Mouse (Mus musculus) intestine, embryonic 16.5 days (tissue): Measurements from ENCODE around the gene Lmo2. TPM values are rescaled to one million over a fixed set of nuclear protein-coding genes. Genes with fewer than 3 reads are reported as not detected.

Source experiments
- ATAC-seq: fragments of 200-750 bp; cut with Nextera tagmentation; 2 replicates; pipeline ENCODE4 v1.8.0; 2017; ENCODE audit warnings: moderate TSS enrichment, moderate library complexity
- H3K27ac ChIP-seq: fragments of 300-500 bp; sonication (generic); 2 replicates; pipeline ENCODE4 v1.5.1; 2014; ENCODE audit warnings: mild to moderate bottlenecking, low read length
- H3K27me3 ChIP-seq: fragments of 300-500 bp; sonication (generic); replicated peaks from 2 replicates; pipeline ENCODE4 v1.6.1; 2014; ENCODE audit warnings: low read length, control low read depth, mixed read lengths; ENCODE audit not compliant: control insufficient read depth, insufficient read depth
- H3K36me3 ChIP-seq: fragments of 300-500 bp; sonication (generic); 2 replicates; pipeline ENCODE4 v1.6.1; 2014; ENCODE audit warnings: low read length, control low read depth; ENCODE audit not compliant: control insufficient read depth, insufficient read depth
- H3K4me1 ChIP-seq: fragments of 300-500 bp; sonication (generic); 2 replicates; pipeline ENCODE4 v1.6.1; 2014; ENCODE audit warnings: low read length, control low read depth, mixed read lengths; ENCODE audit not compliant: control insufficient read depth, insufficient read depth
- H3K4me2 ChIP-seq: fragments of 300-500 bp; sonication (generic); 2 replicates; pipeline ENCODE4 v1.6.1; 2014; ENCODE audit warnings: low read depth, low read length, control low read depth
- H3K4me3 ChIP-seq: fragments of 300-500 bp; sonication (generic); 2 replicates; pipeline ENCODE4 v1.5.1; 2014; ENCODE audit warnings: mild to moderate bottlenecking, low read length
- H3K9ac ChIP-seq: fragments of 300-500 bp; sonication (generic); 2 replicates; pipeline ENCODE4 v1.6.1; 2014; ENCODE audit warnings: low read depth, low read length
- H3K9me3 ChIP-seq: fragments of 300-500 bp; sonication (generic); 2 replicates; pipeline ENCODE4 v1.6.1; 2016; ENCODE audit warnings: low read length, control low read depth; ENCODE audit not compliant: control insufficient read depth
- WGBS: fragments of 180-500 bp; shearing (Covaris S2); extraction: QIAGEN DNeasy Blood & Tissue Kit; methylation state at CpG from one replicate; pipeline ENCODE4 v1.1.7; 2014; 5-methylcytosine and 5-hydroxymethylcytosine counted together
- polyA plus RNA-seq: library from polyadenylated mRNA; unstranded; fragments of >200 nt; fragmentation: Nextera tagmentation; extraction: Ambion mirVana; gene quantifications from 2 replicates; pipeline ENCODE4 v1.2.1, GENCODE M21; 2015

Gene Lmo2
- polyA plus RNA-seq, 1 experiment from 2014 or later, result 14.6 TPM

DNA sequence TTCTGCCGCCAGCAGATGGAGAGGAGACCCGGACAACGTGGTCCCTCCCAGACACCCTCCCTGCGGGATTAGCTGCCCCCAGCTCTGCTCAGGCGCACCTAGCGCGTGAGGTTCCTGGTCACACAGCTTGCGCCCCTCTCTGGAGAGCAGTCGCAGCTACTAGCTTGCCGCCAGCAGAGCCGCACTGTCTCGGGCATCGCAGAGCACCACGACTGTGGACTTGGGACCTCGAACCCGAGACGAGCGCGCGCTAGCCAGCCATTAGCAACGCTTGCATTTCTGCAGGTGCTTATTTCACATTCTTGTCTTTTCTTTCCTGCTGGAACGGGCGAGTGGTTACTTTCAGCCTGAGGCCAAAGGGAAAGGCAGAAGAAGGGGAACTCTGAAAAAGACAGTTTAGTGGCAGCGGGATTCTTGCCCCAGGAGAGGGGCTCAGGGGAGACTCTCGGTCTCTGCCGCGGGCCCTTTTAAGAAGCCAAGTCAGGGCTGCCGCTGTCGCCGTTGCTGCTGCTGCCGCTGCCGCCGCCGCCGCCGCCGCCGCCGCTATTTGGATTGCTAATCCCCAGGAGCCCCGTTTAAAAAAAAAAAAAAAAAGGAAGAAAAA is 11.8 kb downstream of the Lmo2 start:
- no peaks in the 10 kb centered on the region for H3K9me3 ChIP-seq

DNA sequence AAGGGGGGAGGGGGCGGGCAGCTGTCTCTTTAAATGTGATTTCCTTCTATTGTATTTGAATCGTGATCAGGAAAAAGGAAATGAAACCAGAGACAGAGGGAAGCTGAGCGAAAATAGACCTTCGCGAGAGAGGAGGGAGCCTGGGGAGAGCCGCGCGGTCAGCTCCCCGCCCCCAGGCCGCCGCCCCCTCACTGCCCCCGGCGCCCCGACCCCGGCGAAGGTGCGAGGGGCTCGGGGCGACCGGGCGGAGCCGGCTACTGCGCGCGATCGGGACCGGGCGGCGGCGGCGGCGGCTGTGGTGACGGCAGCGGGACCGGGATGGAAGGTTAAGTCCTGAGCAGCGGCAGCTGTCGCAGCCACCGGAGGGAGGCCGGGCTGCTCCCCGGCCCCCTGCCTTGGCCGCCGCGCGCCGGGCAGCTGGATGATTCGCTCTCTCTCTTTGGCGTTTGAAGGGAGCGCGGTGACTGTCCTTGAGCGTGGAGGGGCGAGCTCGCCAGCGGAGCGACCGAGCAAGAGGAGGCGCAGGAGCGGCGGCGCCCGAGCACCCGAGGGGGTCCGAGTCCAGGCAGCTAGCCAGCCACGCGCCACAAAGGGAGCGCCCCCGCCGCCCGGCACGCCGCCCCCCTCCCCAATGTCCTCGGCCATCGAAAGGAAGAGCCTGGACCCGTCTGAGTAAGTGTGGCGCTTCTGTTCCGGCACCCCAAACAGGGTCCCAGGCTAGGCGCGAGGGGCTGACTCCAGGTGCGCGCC is 12.4 kb downstream of the Lmo2 start:
- under 1% methylated on average over 71 of the region's 79 CpGs for WGBS
- peak overlapping the region; percentile 78 for H3K9ac ChIP-seq
- no peaks in the 10 kb centered on the region for H3K9me3 ChIP-seq
- peak; percentile 61 for ATAC-seq
- H3K4me1 ChIP-seq, result peaks cover 4% of the 10 kb centered on the region
- H3K27ac ChIP-seq, result peak overlapping the region; percentile 29; the same call in 1 of the 2 replicates
- H3K27me3 ChIP-seq, result peaks cover 13% of the 10 kb centered on the region; the same call in 1 of the 2 replicates
- H3K4me3 ChIP-seq, result peak overlapping the region; percentile 82
- H3K36me3 ChIP-seq, result no peaks in the 10 kb centered on the region
- peak overlapping the region; percentile 98 for H3K4me2 ChIP-seq

More for the DNA sequence above, 11.8 kb downstream of the Lmo2 start:
- peak; percentile 90 for ATAC-seq
- Histone ChIP-seq H3K9ac (peak overlapping the region; percentile 78), H3K4me1 (peaks cover 4% of the 10 kb centered on the region), H3K27me3 (peaks cover 13% of the 10 kb centered on the region; the same call in 1 of the 2 replicates), H3K4me3 (peak overlapping the region; percentile 82), H3K36me3 (no peaks in the 10 kb centered on the region), H3K4me2 (peak overlapping the region; percentile 98), H3K27ac (peak overlapping the region; percentile 31; the same call in 1 of the 2 replicates)
- under 1% methylated on average over 40 of the region's 40 CpGs for WGBS

- 2% methylated on average over 32 of the region's 32 CpGs for WGBS
- Histone ChIP-seq H3K36me3 (no peaks in the 10 kb centered on the region), H3K4me2 (peak overlapping the region; percentile 98), H3K9ac (peak overlapping the region; percentile 78), H3K27me3 (peaks cover 12% of the 10 kb centered on the region; the same call in 1 of the 2 replicates), H3K4me3 (peak overlapping the region; percentile 82), H3K4me1 (peaks cover 4% of the 10 kb centered on the region), H3K9me3 (no peaks in the 10 kb centered on the region), H3K27ac (0 out of 2 replicates have a peak overlapping the region, but pooled peaks have one; percentile 25)
- no peak; the same call in none of the 2 replicates for ATAC-seq
Observed at GRCm38 (mm10) chr2:103970791-103971649, 13.2 kb downstream of the Lmo2 start.

DNA sequence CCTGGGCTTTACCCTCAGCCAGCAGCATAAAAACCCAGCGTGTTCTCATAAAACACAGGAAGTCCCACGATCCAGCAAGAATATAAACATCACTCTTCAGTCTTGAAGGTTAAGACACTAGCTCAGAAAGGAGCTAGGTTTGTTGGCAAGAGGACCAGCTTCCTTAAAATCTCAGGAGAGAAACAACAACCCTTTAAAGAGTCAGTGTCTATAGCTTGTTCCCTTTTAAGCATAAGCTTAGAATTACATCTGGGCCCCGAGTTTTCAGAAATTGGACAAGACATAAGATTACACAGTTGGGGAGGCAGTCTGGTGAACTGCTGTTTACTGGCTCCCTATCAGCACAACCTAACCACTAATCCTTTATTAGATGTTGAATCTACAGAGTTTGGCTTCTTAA is 14.1 kb downstream of the Lmo2 start:
- peaks cover 11% of the 10 kb centered on the region; the same call in 1 of the 2 replicates for H3K27me3 ChIP-seq
- no peak overlapping the region; the same call in 1 of the 2 replicates for H3K4me3 ChIP-seq
- ATAC-seq, result no peak
- H3K4me2 ChIP-seq, result no peak overlapping the region
- H3K9me3 ChIP-seq, result no peaks in the 10 kb centered on the region
- H3K27ac ChIP-seq, result no peak overlapping the region
- no peak overlapping the region for H3K9ac ChIP-seq
- 22% methylated on average over 3 of the region's 3 CpGs for WGBS
- H3K4me1 ChIP-seq, result peaks cover 4% of the 10 kb centered on the region
- no peaks in the 10 kb centered on the region for H3K36me3 ChIP-seq

- no peaks in the 10 kb centered on the region for H3K36me3 ChIP-seq
- ATAC-seq, result no peak
- H3K4me2 ChIP-seq, result no peak overlapping the region
- H3K9ac ChIP-seq, result no peak overlapping the region
- peaks cover 3% of the 10 kb centered on the region; the same call in 1 of the 2 replicates for H3K27me3 ChIP-seq
- no peaks in the 10 kb centered on the region for H3K9me3 ChIP-seq
- no peaks in the 10 kb centered on the region for H3K4me1 ChIP-seq
- no peak overlapping the region for H3K4me3 ChIP-seq
- 65% methylated on average over 7 of the region's 7 CpGs for WGBS
- no peak overlapping the region for H3K27ac ChIP-seq
Observed at GRCm38 (mm10) chr2:103975904-103976303, 18.1 kb downstream of the Lmo2 start.

GRCm38 (mm10) chr2:103977216-103977615 is 19.4 kb downstream of the Lmo2 start:
- Histone ChIP-seq H3K27ac (no peak overlapping the region), H3K4me3 (no peak overlapping the region), H3K9ac (no peak overlapping the region), H3K4me2 (no peak overlapping the region), H3K27me3 (peaks cover 3% of the 10 kb centered on the region; the same call in 1 of the 2 replicates), H3K4me1 (no peaks in the 10 kb centered on the region), H3K9me3 (no peaks in the 10 kb centered on the region), H3K36me3 (no peaks in the 10 kb centered on the region)
- WGBS, result 80% methylated on average over 8 of the region's 8 CpGs
- ATAC-seq, result no peak

DNA sequence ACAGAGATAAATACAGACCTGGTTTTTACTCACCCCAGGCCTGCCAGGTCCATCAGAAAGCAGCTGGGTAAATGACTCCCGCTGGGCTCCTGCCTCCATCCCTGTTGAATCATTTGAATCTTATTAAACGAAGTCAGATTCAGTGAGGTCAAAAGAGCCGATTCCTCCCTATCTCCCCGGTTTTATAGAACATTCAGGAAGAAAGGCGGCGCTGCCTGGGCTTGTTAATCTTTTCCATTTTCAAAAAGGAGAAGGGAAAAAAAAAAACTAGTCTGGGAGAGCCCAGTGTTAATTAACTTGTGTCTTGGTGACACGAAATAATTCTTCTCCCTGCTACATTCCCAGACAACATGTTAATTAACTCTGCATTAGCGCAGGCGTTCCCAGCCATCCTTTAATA is 19.9 kb downstream of the Lmo2 start:
- Histone ChIP-seq H3K4me1 (no peaks in the 10 kb centered on the region), H3K9ac (no peak overlapping the region), H3K27me3 (peaks cover 2% of the 10 kb centered on the region; the same call in 1 of the 2 replicates), H3K36me3 (no peaks in the 10 kb centered on the region), H3K4me2 (no peak overlapping the region), H3K27ac (no peak overlapping the region), H3K9me3 (no peaks in the 10 kb centered on the region), H3K4me3 (no peak overlapping the region)
- WGBS, result 62% methylated on average over 9 of the region's 9 CpGs
- ATAC-seq, result no peak

DNA sequence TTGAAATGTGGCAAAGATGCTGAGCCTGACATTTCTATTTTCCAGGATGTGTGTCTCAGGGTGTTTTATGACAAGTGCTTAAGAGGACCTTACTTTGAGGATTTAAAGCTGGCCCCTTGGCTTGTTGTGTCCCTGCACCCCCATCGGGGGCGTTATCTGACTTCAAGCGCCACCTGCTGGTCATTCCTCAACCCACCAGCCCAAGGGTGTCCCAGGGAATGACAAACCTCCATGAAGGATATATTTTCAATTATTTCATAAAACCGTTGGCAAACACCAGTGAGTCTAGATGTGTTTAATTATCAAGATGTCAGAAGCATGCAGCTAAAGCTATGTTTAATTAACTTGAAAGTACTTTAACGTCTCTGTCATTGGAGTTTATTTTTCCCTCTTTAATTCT is 24.5 kb downstream of the Lmo2 start:
- ATAC-seq, result peak; percentile 62; the same call in 1 of the 2 replicates
- no peak overlapping the region for H3K27ac ChIP-seq
- no peaks in the 10 kb centered on the region for H3K27me3 ChIP-seq
- no peaks in the 10 kb centered on the region for H3K36me3 ChIP-seq
- no peak overlapping the region for H3K4me3 ChIP-seq
- H3K9me3 ChIP-seq, result no peaks in the 10 kb centered on the region
- H3K4me1 ChIP-seq, result no peaks in the 10 kb centered on the region
- H3K9ac ChIP-seq, result no peak overlapping the region
- 7% methylated on average over 5 of the region's 5 CpGs for WGBS
- H3K4me2 ChIP-seq, result no peak overlapping the region

- WGBS, result 83% methylated on average over 10 of the region's 10 CpGs
- ATAC-seq, result no peak
Observed at GRCm38 (mm10) chr2:103983146-103983545, 25.4 kb downstream of the Lmo2 start.

More at GRCm38 (mm10) chr2:103983146-103983545, 25.4 kb downstream of the Lmo2 start:
- H3K9ac ChIP-seq, result no peak overlapping the region
- no peak overlapping the region for H3K4me2 ChIP-seq
- no peaks in the 10 kb centered on the region for H3K9me3 ChIP-seq
- no peaks in the 10 kb centered on the region for H3K36me3 ChIP-seq
- H3K4me1 ChIP-seq, result no peaks in the 10 kb centered on the region
- H3K4me3 ChIP-seq, result no peak overlapping the region
- H3K27ac ChIP-seq, result no peak overlapping the region
- H3K27me3 ChIP-seq, result no peaks in the 10 kb centered on the region
